Mouse (Mus musculus): Measurements from ENCODE around the gene Tarbp1. TPM values are rescaled to one million over a fixed set of nuclear protein-coding genes. Genes with fewer than 3 reads are reported as not detected.
"Not testable (repeated sequence)": the region's sequence is repeated elsewhere in the genome, so short reads cannot be mapped to it uniquely, and the experiment has no call there.

The Tarbp1 gene
- total and polyA plus RNA-seq, 2 experiments from 2014 or later = 1.2 to 7.6 TPM

DNA sequence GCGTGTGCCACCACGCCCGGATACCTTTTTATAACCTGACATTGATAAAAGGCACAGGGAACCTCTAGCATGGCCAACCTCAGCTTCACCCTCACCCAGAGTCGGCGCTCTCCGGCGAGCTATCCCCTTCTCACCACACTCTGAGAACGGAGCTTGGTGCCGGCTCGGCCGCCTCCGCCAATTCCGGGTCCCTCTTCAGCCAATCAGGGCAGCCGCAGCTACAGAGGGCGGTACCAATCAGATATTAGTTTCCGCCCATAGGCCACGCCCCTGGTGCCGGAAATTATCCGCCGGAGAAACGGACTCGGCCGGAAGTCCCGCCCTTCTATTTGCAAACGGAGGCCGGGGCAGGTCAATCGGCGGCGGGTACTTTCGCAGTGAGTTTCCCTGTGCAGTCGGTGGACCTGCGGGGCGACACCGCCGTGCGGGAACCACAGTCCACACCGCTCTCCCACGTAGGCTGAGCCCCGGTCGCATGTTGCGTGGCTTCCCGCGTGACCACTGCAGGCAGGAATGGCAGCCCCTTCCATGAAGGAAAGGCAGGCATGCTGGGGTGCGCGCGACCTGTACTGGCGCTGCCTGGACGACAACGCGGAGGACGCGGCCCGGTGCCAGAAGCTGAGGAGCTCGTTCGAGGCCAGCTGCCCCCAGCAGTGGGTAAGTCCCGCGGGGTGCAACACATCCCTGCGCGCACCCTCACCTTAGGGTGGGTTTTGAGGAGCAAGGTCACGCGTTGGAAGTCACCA is 52.5 kb downstream of the Tarbp1 start, which contains the start of gene Coa6:
Gene Coa6 (plus strand): TSS at position 342 of the 746 bp plus-strand sequence.
- H3K9me3 ChIP-seq (ENCODE audit: low read length) = no peaks in the 10 kb centered on the region
- peak within 1 kb of the TSS; percentile 80 for H3K27ac ChIP-seq
- no peak for TF ChIP-seq CTCF (IDR thresholded peaks at IDR 0.05; ENCODE audit: low read depth)
- DNase-seq (ENCODE audit: low spot score) (peak; percentile 99), ATAC-seq (peak; percentile 98)
- no peaks in the 10 kb centered on the region for H3K27me3 ChIP-seq (ENCODE audit: insufficient read depth, low read length)
- under 1% methylated on average over 61 of the region's 61 CpGs for WGBS
- H3K9ac ChIP-seq (replicated peaks; ENCODE audit: low read length) = peak within 1 kb of the TSS; percentile 70
- H3K4me3 ChIP-seq (ENCODE audit: low read length) = peak within 1 kb of the TSS; percentile 64
- peaks cover 21% of the 10 kb centered on the region for H3K36me3 ChIP-seq (ENCODE audit: insufficient read depth, low read length)
- peak within 1 kb of the TSS; percentile 84 for H3K4me2 ChIP-seq (ENCODE audit: low read depth, low read length)
- peaks cover 5% of the 10 kb centered on the region for H3K4me1 ChIP-seq (ENCODE audit: insufficient read depth, low read length)

DNA sequence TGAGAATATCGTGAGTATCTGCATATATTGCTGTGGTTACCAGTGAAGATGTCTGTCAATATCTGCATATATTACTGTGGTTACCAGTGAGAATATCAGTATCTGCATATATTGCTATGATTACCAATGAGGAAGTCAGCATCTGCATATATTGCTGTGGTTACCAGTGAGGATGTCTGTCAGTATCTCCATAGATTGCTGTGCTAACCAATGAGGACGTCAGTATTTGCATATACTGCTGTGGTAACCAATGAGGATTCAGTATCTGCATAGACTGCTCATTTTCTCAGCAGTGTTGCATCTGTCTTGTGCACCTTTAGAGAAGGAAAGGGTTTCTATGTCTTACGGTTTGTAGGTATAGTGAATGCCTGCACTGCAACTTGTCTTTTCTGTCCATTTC is 54.0 kb downstream of the Tarbp1 start:
- DNase-seq (ENCODE audit: low spot score) = no peak
- Histone ChIP-seq H3K4me1 (ENCODE audit: insufficient read depth, low read length) (peaks cover 5% of the 10 kb centered on the region), H3K9me3 (ENCODE audit: low read length) (no peaks in the 10 kb centered on the region), H3K27me3 (ENCODE audit: insufficient read depth, low read length) (no peaks in the 10 kb centered on the region), H3K27ac (no peak overlapping the region), H3K4me3 (ENCODE audit: low read length) (no peak overlapping the region), H3K36me3 (ENCODE audit: insufficient read depth, low read length) (peaks cover 6% of the 10 kb centered on the region), H3K4me2 (ENCODE audit: low read depth, low read length) (no peak overlapping the region), H3K9ac (replicated peaks; ENCODE audit: low read length) (no peak overlapping the region)
- WGBS = 80% methylated on average over 3 of the region's 3 CpGs
- no peak for TF ChIP-seq CTCF (IDR thresholded peaks at IDR 0.05; ENCODE audit: low read depth)
- no peak for ATAC-seq

DNA sequence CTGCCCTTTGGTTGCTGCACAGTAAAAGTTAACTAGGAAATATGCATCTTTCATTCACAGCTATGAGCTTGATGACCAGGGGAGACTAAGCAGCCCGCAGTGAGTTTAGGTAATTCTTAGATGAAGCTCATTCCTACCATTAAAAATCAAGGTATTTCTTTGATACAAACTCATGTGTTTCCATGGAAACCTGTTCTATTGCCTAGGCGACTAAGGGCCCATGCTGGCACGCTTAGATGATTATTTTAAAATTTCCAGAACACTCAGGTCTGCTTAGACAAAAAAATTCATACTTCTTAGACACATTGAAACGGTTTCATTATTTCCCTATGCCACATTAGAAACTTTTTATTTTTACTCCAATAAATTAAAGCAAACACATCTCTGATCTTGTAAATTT is 69.8 kb downstream of the Tarbp1 start:
- 54% methylated on average over 4 of the region's 4 CpGs for WGBS
- Histone ChIP-seq H3K4me3 (ENCODE audit: low read length) (no peak overlapping the region), H3K4me2 (ENCODE audit: low read depth, low read length) (no peak overlapping the region), H3K27ac (no peak overlapping the region), H3K27me3 (ENCODE audit: insufficient read depth, low read length) (no peaks in the 10 kb centered on the region), H3K9ac (replicated peaks; ENCODE audit: low read length) (no peak overlapping the region), H3K4me1 (ENCODE audit: insufficient read depth, low read length) (no peaks in the 10 kb centered on the region), H3K36me3 (ENCODE audit: insufficient read depth, low read length) (no peaks in the 10 kb centered on the region), H3K9me3 (ENCODE audit: low read length) (no peaks in the 10 kb centered on the region)
- TF ChIP-seq CTCF (IDR thresholded peaks at IDR 0.05; ENCODE audit: low read depth) = no peak
- no peak for ATAC-seq
- DNase-seq (ENCODE audit: low spot score) = peak; percentile 27

DNA sequence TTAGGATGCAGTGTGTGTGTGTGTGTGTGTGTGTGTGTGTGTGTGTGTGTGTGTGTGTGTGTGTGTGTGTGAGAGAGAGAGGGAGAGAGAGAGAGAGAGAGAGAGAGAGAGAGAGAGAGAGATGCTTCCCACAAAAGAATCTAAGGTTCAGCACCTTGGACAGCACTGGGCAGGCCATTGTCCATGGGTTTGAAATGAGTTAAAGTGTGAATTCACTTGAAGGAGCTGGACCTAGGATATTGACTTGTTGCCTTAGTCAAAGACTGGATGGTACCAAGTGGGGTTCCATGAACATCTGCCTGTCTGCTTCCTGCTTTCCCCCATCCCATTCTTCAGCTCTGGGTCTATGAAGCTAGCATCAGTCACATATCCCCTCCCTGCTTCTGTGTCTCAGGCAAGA is 70.3 kb downstream of the Tarbp1 start:
- not testable (repeated sequence) for DNase-seq (ENCODE audit: low spot score)

DNA sequence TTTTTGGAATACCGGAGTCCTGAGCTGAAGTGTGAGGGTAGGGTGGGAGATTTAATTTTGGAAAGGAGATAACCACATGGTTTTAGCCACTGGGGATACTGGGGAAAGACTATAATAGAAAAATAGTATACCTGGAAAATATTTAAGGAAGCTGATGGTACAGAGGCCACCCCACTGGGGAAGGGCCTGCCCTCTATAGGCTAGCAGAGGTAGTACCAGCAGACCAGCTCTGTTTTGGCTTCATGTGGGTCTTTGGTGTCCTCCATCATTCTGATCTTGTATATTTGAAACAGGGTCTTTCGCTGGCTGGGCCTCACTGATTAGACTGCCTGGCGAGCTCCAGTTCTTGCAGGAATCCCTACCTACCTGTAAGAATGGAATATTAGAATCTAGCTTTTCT is 76.5 kb downstream of the Tarbp1 start:
- H3K4me1 ChIP-seq (ENCODE audit: insufficient read depth, low read length) = no peaks in the 10 kb centered on the region
- H3K36me3 ChIP-seq (ENCODE audit: insufficient read depth, low read length) = no peaks in the 10 kb centered on the region
- H3K27me3 ChIP-seq (ENCODE audit: insufficient read depth, low read length) = no peaks in the 10 kb centered on the region
- H3K9me3 ChIP-seq (ENCODE audit: low read length) = no peaks in the 10 kb centered on the region
- H3K27ac ChIP-seq = no peak overlapping the region
- WGBS = 74% methylated on average over 3 of the region's 3 CpGs
- H3K4me3 ChIP-seq (ENCODE audit: low read length) = no peak overlapping the region
- H3K9ac ChIP-seq (replicated peaks; ENCODE audit: low read length) = no peak overlapping the region
- ATAC-seq (no peak), DNase-seq (ENCODE audit: low spot score) (no peak)
- no peak overlapping the region for H3K4me2 ChIP-seq (ENCODE audit: low read depth, low read length)
- TF ChIP-seq CTCF (IDR thresholded peaks at IDR 0.05; ENCODE audit: low read depth) = peak; percentile 42; the same call in 1 of the 2 replicates

More for the DNA sequence above, 70.3 kb downstream of the Tarbp1 start:
- not testable (repeated sequence) for H3K27me3 ChIP-seq (ENCODE audit: insufficient read depth, low read length); H3K27ac ChIP-seq; H3K9ac ChIP-seq (replicated peaks; ENCODE audit: low read length); H3K4me1 ChIP-seq (ENCODE audit: insufficient read depth, low read length); ATAC-seq; H3K4me2 ChIP-seq (ENCODE audit: low read depth, low read length); H3K36me3 ChIP-seq (ENCODE audit: insufficient read depth, low read length); H3K9me3 ChIP-seq (ENCODE audit: low read length); H3K4me3 ChIP-seq (ENCODE audit: low read length)

DNA sequence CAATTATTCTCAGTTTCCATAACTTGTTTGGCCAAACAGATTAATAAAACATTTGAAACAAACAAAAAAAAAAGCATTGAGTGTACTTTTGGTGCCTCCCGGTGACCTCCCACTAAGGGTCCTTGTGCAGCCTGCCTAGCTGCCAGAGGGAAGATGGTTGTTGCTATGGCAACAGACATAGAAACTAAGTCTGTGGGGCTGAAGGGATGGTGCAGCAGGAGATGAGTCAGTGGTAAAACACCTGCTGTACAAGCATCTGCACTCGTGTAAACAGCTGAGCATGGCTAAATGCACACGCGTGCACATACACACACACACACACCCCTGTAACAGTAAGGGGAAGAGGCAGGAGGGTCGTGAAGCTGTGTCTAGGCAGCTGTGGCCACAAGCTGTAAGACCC is 78.9 kb downstream of the Tarbp1 start:
- DNase-seq (ENCODE audit: low spot score) = peak; percentile 56
- Histone ChIP-seq H3K27me3 (ENCODE audit: insufficient read depth, low read length) (no peaks in the 10 kb centered on the region), H3K4me3 (ENCODE audit: low read length) (no peak overlapping the region), H3K27ac (no peak overlapping the region), H3K4me1 (ENCODE audit: insufficient read depth, low read length) (no peaks in the 10 kb centered on the region), H3K4me2 (ENCODE audit: low read depth, low read length) (no peak overlapping the region), H3K36me3 (ENCODE audit: insufficient read depth, low read length) (no peaks in the 10 kb centered on the region), H3K9me3 (ENCODE audit: low read length) (no peaks in the 10 kb centered on the region), H3K9ac (replicated peaks; ENCODE audit: low read length) (no peak overlapping the region)
- TF ChIP-seq CTCF (IDR thresholded peaks at IDR 0.05; ENCODE audit: low read depth) = no peak
- ATAC-seq = no peak
- 34% methylated on average over 5 of the region's 5 CpGs for WGBS

DNA sequence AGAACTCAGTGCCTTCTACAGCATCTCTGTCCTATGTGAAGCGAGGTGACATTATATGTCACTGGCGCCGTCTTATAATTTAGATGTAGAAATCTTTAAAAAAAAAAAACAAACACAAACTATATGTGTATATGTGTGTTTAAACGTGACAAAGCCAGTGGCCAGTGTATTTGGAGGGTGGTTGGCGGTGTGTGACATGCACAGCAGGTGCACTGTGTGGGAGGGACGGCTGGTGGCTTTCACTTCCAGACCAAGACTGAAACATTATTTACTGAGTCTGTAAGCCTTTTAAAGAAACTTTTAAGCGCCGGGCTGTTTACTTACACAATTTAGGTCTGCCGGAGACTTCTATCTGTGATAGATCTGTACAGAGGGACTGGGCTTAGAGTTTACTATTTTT is 79.5 kb downstream of the Tarbp1 start:
- Histone ChIP-seq H3K4me3 (ENCODE audit: low read length) (no peak overlapping the region), H3K27me3 (ENCODE audit: insufficient read depth, low read length) (no peaks in the 10 kb centered on the region), H3K36me3 (ENCODE audit: insufficient read depth, low read length) (no peaks in the 10 kb centered on the region), H3K9ac (replicated peaks; ENCODE audit: low read length) (no peak overlapping the region), H3K9me3 (ENCODE audit: low read length) (no peaks in the 10 kb centered on the region), H3K4me1 (ENCODE audit: insufficient read depth, low read length) (no peaks in the 10 kb centered on the region), H3K27ac (no peak overlapping the region), H3K4me2 (ENCODE audit: low read depth, low read length) (no peak overlapping the region)
- DNase-seq (ENCODE audit: low spot score) (no peak), ATAC-seq (no peak)
- 66% methylated on average over 9 of the region's 9 CpGs for WGBS
- TF ChIP-seq CTCF (IDR thresholded peaks at IDR 0.05; ENCODE audit: low read depth) = no peak
